Mouse (Mus musculus): ENCODE data around the gene Ccdc65.

- TF ChIP-seq CTCF (IDR thresholded peaks at IDR 0.05; ENCODE audit: low read depth) (no peak), EP300 (IDR thresholded peaks at IDR 0.05; ENCODE audit: low read depth) (no peak)
Observed at GRCm38 (mm10) chr15:98736521-98736920, 28.5 kb downstream of the Ccdc65 start.

Measured in liver, postnatal 0 days (tissue).